In the genomic region with DNA sequence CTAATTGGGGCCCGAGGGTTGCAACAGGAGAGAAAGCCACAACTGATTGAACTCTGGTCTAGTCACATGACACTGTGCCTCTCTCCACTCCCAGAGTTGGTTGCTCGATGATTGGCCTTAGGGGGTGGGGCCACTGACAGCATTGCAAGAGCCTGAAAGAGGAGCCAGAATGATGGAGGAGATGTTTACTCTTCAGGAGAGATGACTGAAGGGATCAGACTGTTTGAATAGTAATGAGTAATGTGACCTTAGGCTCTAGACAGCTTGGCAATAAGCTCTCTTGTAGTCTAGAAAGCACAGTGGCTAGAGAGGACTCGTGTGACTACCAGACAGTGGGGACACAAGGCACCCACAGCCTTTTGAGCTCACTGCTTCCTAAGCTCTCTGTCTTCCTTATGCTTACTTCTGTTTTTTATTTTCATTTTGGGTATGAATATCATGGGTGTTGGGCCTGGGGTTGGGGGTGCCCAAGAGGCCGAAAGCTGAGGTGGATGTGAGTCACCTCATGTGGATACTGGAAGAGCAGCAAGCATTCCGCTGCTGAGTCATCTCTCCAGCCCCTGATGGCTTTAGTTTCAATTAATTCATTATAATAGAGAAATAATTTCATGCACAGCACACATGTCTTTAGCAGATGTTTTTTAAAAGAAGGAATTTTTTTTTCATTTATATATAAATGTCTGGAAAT, we compare ENCODE assay signal across 10 mouse cellular contexts.
A peak's percentile ranks its signal among the peaks of the same experiment; 100 is the strongest.
DNase-seq lines count a peak whose midpoint lies in the region; ATAC-seq and TF ChIP-seq lines count a peak whose summit lies in the region.
"Had no signal": no experiment of that assay in that cellular context is flagged by ENCODE, and none has a peak within 500 bp of the region (broad histone marks: within the 10 kb centered on the region; RNA-seq: fewer than 3 reads in every experiment).

No protein-coding gene starts in this region.

- H3K27me3 ChIP-seq in hindbrain, embryonic 14.5 days (ENCODE audit: control insufficient read depth, insufficient read depth, low read length) = no peaks in the 10 kb centered on the region
- H3K27me3 ChIP-seq in hindbrain, embryonic 13.5 days = no peaks in the 10 kb centered on the region
- no peaks in the 10 kb centered on the region for H3K27me3 ChIP-seq in ES-Bruce4 (ENCODE audit: control insufficient read depth, insufficient read depth, low read length, poor library complexity, severe bottlenecking)
- H3K27me3 ChIP-seq in midbrain, embryonic 12.5 days = no peaks in the 10 kb centered on the region

- no peak overlapping the region for H3K9ac ChIP-seq in hindbrain, embryonic 14.5 days
- H3K9ac ChIP-seq in hindbrain, embryonic 13.5 days = no peak overlapping the region
- no peak overlapping the region for H3K9ac ChIP-seq in ES-Bruce4 (ENCODE audit: low read depth, poor library complexity, severe bottlenecking)
- no peak overlapping the region for H3K9ac ChIP-seq in midbrain, embryonic 12.5 days (replicated peaks)

- no peaks in the 10 kb centered on the region for H3K9me3 ChIP-seq in hindbrain, embryonic 14.5 days (ENCODE audit: control insufficient read depth, low read length)
- no peaks in the 10 kb centered on the region for H3K9me3 ChIP-seq in hindbrain, embryonic 13.5 days
- H3K9me3 ChIP-seq in ES-Bruce4 (replicated peaks; ENCODE audit: control insufficient read depth, insufficient read depth, low read length, poor library complexity, severe bottlenecking) = no peaks in the 10 kb centered on the region
- no peaks in the 10 kb centered on the region for H3K9me3 ChIP-seq in midbrain, embryonic 12.5 days

- no peak overlapping the region for H3K4me2 ChIP-seq in hindbrain, embryonic 14.5 days (replicated peaks)
- no peak overlapping the region for H3K4me2 ChIP-seq in hindbrain, embryonic 13.5 days
- no peak overlapping the region for H3K4me2 ChIP-seq in midbrain, embryonic 12.5 days (replicated peaks)

- TF ChIP-seq EP300 in ES-Bruce4 (IDR thresholded peaks at IDR 0.05; ENCODE audit: insufficient read depth, low read depth, low read length) = no peak

- H3K27ac ChIP-seq in hindbrain, embryonic 14.5 days = no peak overlapping the region
- no peak overlapping the region; the same call in 1 of the 2 replicates for H3K27ac ChIP-seq in hindbrain, embryonic 13.5 days
- peak overlapping the region; percentile 23; the same call in 1 of the 2 replicates for H3K27ac ChIP-seq in ES-Bruce4 (ENCODE audit: insufficient read depth, low read length)
- H3K27ac ChIP-seq in midbrain, embryonic 12.5 days (replicated peaks) = no peak overlapping the region

- no peak for TF ChIP-seq POLR2A in ES-Bruce4 (IDR thresholded peaks at IDR 0.05; ENCODE audit: insufficient read depth, low read length)

- H3K4me1 ChIP-seq in hindbrain, embryonic 14.5 days (replicated peaks; ENCODE audit: control insufficient read depth, insufficient read depth, low read length) = no peaks in the 10 kb centered on the region
- peaks cover 17% of the 10 kb centered on the region for H3K4me1 ChIP-seq in hindbrain, embryonic 13.5 days (replicated peaks)
- H3K4me1 ChIP-seq in ES-Bruce4 (ENCODE audit: control insufficient read depth, insufficient read depth, low read length) = peaks cover 8% of the 10 kb centered on the region
- H3K4me1 ChIP-seq in midbrain, embryonic 12.5 days = peaks cover 8% of the 10 kb centered on the region

- DNase-seq in hindbrain, embryonic 14.5 days (ENCODE audit: low spot score) = no peak
- DNase-seq in fat pad, adult 2 months (ENCODE audit: extremely low read depth, low read depth, low spot score) = peak; percentile 8
- DNase-seq in kidney, adult 9 months = no peak
- DNase-seq in B cell, adult 2 months = no peak
- DNase-seq in ovary, postnatal 10 days (ENCODE audit: low spot score) = no peak
- DNase-seq: gastrocnemius, postnatal 14 days; left cerebral cortex, postnatal 4 days had no signal

- WGBS in hindbrain, embryonic 14.5 days = 70% methylated on average over 5 of the region's 5 CpGs
- WGBS in hindbrain, embryonic 13.5 days = 65% methylated on average over 5 of the region's 5 CpGs
- WGBS in midbrain, embryonic 12.5 days = 68% methylated on average over 5 of the region's 5 CpGs

- no peak for TF ChIP-seq CTCF in ES-Bruce4 (IDR thresholded peaks at IDR 0.05; ENCODE audit: low read depth, low read length)

- peaks cover 62% of the 10 kb centered on the region for H3K36me3 ChIP-seq in hindbrain, embryonic 14.5 days (replicated peaks; ENCODE audit: control insufficient read depth, insufficient read depth)
- peaks cover 63% of the 10 kb centered on the region for H3K36me3 ChIP-seq in hindbrain, embryonic 13.5 days
- H3K36me3 ChIP-seq in ES-Bruce4 (ENCODE audit: control insufficient read depth, insufficient read depth, low read length, poor library complexity, severe bottlenecking) = 0 out of 2 replicates have a peak, but pooled peaks cover 4% of the 10 kb centered on the region
- peaks cover 61% of the 10 kb centered on the region for H3K36me3 ChIP-seq in midbrain, embryonic 12.5 days

- H3K4me3 ChIP-seq in hindbrain, embryonic 14.5 days (replicated peaks; ENCODE audit: low read length) = no peak overlapping the region
- no peak overlapping the region for H3K4me3 ChIP-seq in hindbrain, embryonic 13.5 days
- no peak overlapping the region for H3K4me3 ChIP-seq in ES-Bruce4 (ENCODE audit: low read depth, low read length)
- H3K4me3 ChIP-seq in midbrain, embryonic 12.5 days = no peak overlapping the region

- 0 out of 2 replicates have a peak, but pooled peaks have one; percentile 21 for ATAC-seq in hindbrain, embryonic 14.5 days (ENCODE audit: low FRiP score)
- ATAC-seq in hindbrain, embryonic 13.5 days (ENCODE audit: low FRiP score) = no peak
- peak; percentile 56; the same call in 1 of the 2 replicates for ATAC-seq in midbrain, embryonic 12.5 days (ENCODE audit: low FRiP score, low read depth)
